Mouse (Mus musculus) frontal cortex, adult 2 months (tissue): ENCODE data around the gene Cabin1. TPM values are rescaled to one million over a fixed set of nuclear protein-coding genes. Genes with fewer than 3 reads are reported as not detected.
A peak's percentile ranks its signal among the peaks of the same experiment; 100 is the strongest.

Source experiments
- DNase-seq, 2 experiments: peaks; one replicate each; pipeline ENCODE4 v3.0.0; 2022; ENCODE audit warnings: low spot score in 1 of 2; ENCODE audit errors: extremely low spot score in 1 of 2
- polyA plus RNA-seq: library from polyadenylated mRNA; depleted of rRNA; stranded (reverse); fragments of >200 nt; gene quantifications from 2 replicates; pipeline ENCODE4 v1.2.3, GENCODE M21; 2012

Gene Cabin1
- polyA plus RNA-seq, 1 experiment = 57.4 TPM

GRCm38 (mm10) chr10:75676819-75677565 is 87.1 kb downstream of the Cabin1 start:
- no peak for DNase-seq

- DNase-seq = no peak
These were observed 87.9 kb downstream of the Cabin1 start for GRCm38 (mm10) chr10:75676286-75676685.

DNA sequence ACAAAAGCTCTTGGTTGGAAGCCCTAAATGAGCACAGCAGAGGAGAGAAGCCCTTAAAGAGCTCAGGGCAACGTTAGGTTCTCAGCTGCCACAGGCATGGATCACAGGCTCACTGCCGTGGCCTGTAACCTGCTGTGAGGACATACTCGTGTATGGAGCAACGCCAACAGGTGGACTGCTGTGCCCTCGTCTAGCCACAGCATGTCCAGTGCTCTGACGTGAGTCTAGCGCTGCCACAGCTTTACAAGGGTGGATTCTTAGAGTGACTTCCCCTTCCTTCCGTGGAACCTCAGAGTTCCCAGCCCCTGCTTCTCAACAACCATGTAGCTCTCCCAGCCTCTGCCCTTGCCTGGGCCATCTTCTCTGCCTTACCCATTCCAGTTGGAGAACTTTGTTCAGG is 88.5 kb downstream of the Cabin1 start:
- DNase-seq = no peak

- no peak for DNase-seq
These were observed 94.2 kb downstream of the Cabin1 start for GRCm38 (mm10) chr10:75669936-75670335.

DNA sequence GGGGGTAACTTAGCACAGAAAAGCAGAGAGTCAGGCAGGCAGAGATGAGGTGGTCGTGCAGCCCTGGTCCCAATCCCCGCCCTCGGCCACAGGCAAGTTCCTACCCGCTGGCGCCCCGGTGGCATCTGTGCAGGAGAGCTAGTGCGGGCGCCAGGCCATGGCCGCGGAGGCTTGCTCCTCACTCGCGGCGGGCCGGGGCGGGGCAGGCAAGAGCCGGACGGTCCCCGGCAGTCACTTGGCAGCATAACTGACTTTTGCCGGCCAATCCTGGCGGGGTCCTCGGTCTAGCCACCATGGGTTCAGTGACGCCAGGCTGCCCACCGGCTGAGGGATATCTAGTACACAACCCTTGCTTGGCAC is 96.2 kb downstream of the Cabin1 start:
- DNase-seq = no peak

DNA sequence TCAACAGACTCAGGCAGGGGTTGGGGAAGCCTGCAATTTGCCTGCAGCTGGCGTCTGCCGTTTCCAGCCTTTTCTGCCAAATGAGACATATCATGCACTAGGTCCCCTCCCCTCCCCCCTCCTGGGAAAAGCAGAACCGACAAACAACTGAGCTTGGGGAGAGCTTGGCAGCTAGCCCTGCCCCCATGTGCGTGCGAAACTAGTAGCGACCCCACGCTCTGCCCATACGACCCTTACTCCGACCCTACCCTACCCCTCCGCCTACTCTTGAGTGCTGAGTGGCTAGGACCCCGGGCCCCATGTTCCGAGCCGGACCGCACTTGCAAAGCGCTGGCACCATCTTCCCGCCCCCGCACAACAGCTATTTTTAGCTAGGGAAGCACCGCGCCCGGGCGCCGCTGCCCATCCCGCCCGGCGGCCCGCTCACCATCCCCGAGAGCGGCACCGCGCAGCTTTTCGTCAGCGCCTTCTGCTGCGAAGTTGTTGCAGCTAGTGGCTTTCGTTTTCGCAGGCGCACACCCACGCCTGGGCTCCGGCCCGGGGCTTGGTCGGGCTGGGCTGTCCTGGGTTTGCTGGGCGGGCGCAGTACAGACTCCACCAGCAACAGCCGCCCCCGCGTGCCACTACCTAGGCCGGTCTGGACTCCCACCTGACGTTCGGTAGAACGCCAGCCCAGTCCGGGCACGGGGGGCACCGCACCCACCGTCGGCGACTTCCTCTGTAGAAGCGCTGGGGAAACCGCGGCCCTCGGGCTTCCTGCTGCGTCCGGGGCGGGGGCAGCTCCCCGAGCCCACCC is 96.8 kb downstream of the Cabin1 start:
- peak; percentile 78 to 87 for DNase-seq

- peak in 1 of 2 experiments; percentile 58 for DNase-seq
These were observed 97.6 kb downstream of the Cabin1 start for GRCm38 (mm10) chr10:75666451-75667030.

DNA sequence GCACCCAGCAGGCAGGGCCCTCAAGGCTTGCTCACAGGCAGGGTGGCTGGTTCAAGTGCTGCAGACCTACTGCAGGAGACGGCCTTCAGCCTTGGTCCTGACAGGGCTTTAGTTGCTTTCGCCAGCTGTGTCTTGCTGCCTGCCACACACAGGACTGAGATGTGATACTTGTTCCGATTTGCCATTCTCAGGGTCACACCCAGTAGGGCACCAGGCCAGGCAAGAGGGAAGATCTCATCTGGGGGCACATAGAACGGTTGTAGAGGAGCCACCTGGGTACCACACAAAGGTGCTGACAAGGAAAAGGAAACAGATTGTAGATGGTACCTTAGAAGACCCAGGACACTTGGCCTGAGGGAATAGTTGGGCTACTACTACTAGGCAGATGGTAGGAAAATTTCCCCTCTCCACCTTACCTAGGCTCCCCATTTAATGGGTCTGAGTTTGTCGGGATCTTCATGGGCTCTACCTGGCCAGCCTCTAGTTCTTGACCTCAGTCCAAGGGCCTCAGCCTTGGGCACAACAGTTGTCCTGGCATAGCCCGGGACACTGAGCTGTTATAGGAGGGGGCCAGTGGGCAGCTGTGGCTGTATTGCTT is 99.4 kb downstream of the Cabin1 start:
- no peak for DNase-seq

DNA sequence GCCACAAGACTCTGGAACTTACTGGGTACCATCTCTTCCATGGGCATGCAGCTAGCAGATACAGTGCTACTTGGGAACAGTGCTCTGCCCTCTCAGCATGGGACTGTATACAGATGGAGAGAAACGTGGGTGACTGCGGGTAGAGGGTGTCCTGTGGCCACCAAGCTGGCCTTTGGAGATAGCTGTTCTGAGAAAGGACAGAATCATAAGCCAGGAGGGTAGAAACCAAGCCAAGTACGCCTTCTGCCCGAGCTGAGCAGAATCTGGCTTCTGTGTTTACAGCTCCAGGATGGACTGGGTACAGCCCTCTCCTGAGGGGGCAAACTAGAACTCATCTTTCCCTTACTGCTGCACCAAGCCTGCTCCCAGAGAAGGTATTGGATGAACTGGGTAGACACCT is 101.6 kb downstream of the Cabin1 start:
- DNase-seq = no peak

GRCm38 (mm10) chr10:75661876-75662275 is 102.3 kb downstream of the Cabin1 start:
- no peak for DNase-seq

- no peak for DNase-seq
These were observed 102.8 kb downstream of the Cabin1 start for GRCm38 (mm10) chr10:75661381-75661780.

GRCm38 (mm10) chr10:75657772-75658171 is 106.4 kb downstream of the Cabin1 start:
- DNase-seq = no peak

DNA sequence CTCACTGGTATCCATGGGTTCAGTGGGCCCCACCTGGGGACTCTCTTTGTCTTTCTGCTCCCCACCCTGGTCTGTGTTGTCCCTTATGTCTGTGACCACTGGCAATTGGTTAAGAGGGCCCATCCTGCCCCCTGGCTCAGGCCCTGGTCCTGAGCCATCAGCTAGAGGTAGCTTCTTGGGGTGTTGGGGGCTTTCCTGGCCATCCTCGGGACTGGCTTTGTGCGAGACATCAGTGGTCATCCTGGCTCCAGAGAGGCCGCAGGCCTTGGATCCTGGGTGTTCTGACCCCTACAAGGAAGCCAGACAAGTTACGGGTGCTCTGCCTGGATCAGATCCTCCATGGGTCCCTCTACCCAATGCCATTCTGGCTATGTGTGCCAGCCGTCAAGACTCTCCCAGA is 107.0 kb downstream of the Cabin1 start:
- DNase-seq = no peak

GRCm38 (mm10) chr10:75654053-75654452 is 110.1 kb downstream of the Cabin1 start:
- no peak for DNase-seq

GRCm38 (mm10) chr10:75651381-75652068 is 112.6 kb downstream of the Cabin1 start:
- no peak for DNase-seq

- DNase-seq = no peak
These were observed 113.7 kb downstream of the Cabin1 start for GRCm38 (mm10) chr10:75650306-75650902.

GRCm38 (mm10) chr10:75649406-75649995 is 114.6 kb downstream of the Cabin1 start:
- DNase-seq = no peak

DNA sequence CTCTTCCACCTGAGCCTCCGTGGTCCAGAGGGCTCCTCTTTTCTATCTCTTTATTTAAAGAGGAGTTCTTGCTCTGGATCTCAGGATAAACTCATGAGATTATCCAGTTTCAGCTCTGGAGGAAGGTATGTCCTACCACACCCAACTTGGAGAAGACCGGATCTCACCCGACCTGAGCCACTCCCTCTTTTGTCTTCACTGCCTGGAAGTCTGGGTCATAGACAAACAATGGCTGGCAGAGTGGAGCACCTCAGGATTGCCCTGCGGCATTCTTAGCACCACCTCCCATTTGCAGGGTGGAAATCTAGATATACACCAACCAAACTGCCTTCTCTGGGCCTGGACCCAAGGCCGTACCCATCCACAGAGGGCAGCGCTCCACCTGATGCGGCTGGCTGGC is 115.1 kb downstream of the Cabin1 start:
- DNase-seq = no peak

- no peak for DNase-seq
These were observed 116.0 kb downstream of the Cabin1 start for GRCm38 (mm10) chr10:75648091-75648490.

- peak in 1 of 2 experiments; percentile 59 for DNase-seq
These were observed 116.8 kb downstream of the Cabin1 start for GRCm38 (mm10) chr10:75647362-75647761.
